ENCODE assay signal across 9 mouse cellular contexts in genomic region chr5:106458477-106459119, GRCm38 (mm10). TPM values are rescaled to one million over a fixed set of nuclear protein-coding genes. Genes with fewer than 3 reads are reported as not detected.
DNase-seq lines count a peak whose midpoint lies in the region; ATAC-seq and TF ChIP-seq lines count a peak whose summit lies in the region.
"Had no signal": no experiment of that assay in that cellular context is flagged by ENCODE, and none has a peak within 500 bp of the region (broad histone marks: within the 10 kb centered on the region; RNA-seq: fewer than 3 reads in every experiment).

No protein-coding gene starts in this region.

- ATAC-seq in forebrain, embryonic 11.5 days (replicated peaks; ENCODE audit: low FRiP score): peak; percentile 87
- peak; percentile 64; the same call in 1 of the 2 replicates for ATAC-seq in limb, embryonic 12.5 days (ENCODE audit: insufficient number of reproducible peaks, insufficient read depth, low FRiP score, low TSS enrichment, low read depth)

- H3K4me3 ChIP-seq in forebrain, embryonic 11.5 days (ENCODE audit: low read depth, low read length): peak overlapping the region; percentile 54
- peak overlapping the region; percentile 53 for H3K4me3 ChIP-seq in limb, embryonic 12.5 days (replicated peaks)
- H3K4me3 ChIP-seq in small intestine, adult 2 months (ENCODE audit: low read depth, low read length): peak overlapping the region; percentile 38

- H3K4me1 ChIP-seq in forebrain, embryonic 11.5 days (replicated peaks; ENCODE audit: control insufficient read depth, insufficient read depth, low read length): peaks cover 20% of the 10 kb centered on the region; the same call in 1 of the 2 replicates
- peaks cover 22% of the 10 kb centered on the region for H3K4me1 ChIP-seq in limb, embryonic 12.5 days (replicated peaks)
- H3K4me1 ChIP-seq in small intestine, adult 2 months (ENCODE audit: control insufficient read depth, insufficient read depth, insufficient read length, low read length): peaks cover 5% of the 10 kb centered on the region

- no peak overlapping the region for H3K27ac ChIP-seq in forebrain, embryonic 11.5 days (ENCODE audit: low read depth, low read length)
- H3K27ac ChIP-seq in limb, embryonic 12.5 days: no peak overlapping the region
- no peak overlapping the region for H3K27ac ChIP-seq in small intestine, adult 2 months (ENCODE audit: insufficient read depth, low read depth, low read length)

- under 1% methylated on average over 66 of the region's 68 CpGs for WGBS in forebrain, embryonic 11.5 days
- WGBS in limb, embryonic 12.5 days: under 1% methylated on average over 66 of the region's 68 CpGs
- WGBS in small intestine, adult 2 months: 2% methylated on average over 52 of the region's 68 CpGs

- peak overlapping the region; percentile 59 for H3K9ac ChIP-seq in forebrain, embryonic 11.5 days (ENCODE audit: low read length)
- peak overlapping the region; percentile 34 for H3K9ac ChIP-seq in limb, embryonic 12.5 days (replicated peaks)

- H3K9me3 ChIP-seq in forebrain, embryonic 11.5 days (ENCODE audit: control insufficient read depth, low read length): no peaks in the 10 kb centered on the region
- no peaks in the 10 kb centered on the region for H3K9me3 ChIP-seq in limb, embryonic 12.5 days

- H3K36me3 ChIP-seq in forebrain, embryonic 11.5 days (ENCODE audit: control insufficient read depth, insufficient read depth, low read length): no peaks in the 10 kb centered on the region
- no peaks in the 10 kb centered on the region for H3K36me3 ChIP-seq in limb, embryonic 12.5 days
- H3K36me3 ChIP-seq in small intestine, adult 2 months (ENCODE audit: control insufficient read depth, insufficient read depth, low read length): no peaks in the 10 kb centered on the region

- TF ChIP-seq POLR2A in small intestine, adult 2 months (IDR thresholded peaks at IDR 0.05; ENCODE audit: low read depth, low read length): no peak

- peak overlapping the region; percentile 94 for H3K4me2 ChIP-seq in forebrain, embryonic 11.5 days (ENCODE audit: low read depth, low read length, severe bottlenecking)
- peak overlapping the region; percentile 94 for H3K4me2 ChIP-seq in limb, embryonic 12.5 days

- DNase-seq in kidney, adult 18-20 months: peak; percentile 12
- no peak for DNase-seq in kidney, postnatal 36 days
- peak; percentile 88 for DNase-seq in brain, adult 2 months (ENCODE audit: low read depth, low spot score)
- DNase-seq in forebrain, embryonic 11.5 days (ENCODE audit: low spot score): peak; percentile 86
- DNase-seq in left cerebral cortex, postnatal 36 days (ENCODE audit: low spot score in 2 of 2): no peak
- no peak for DNase-seq in lung, adult 18-20 months

- intact Hi-C loops in left cerebral cortex, postnatal 36 days (cut with DNase I): loop anchor here (5.0 kb wide), 2 partner anchors 114 to 1264 kb away; no protein-coding TSS in a partner anchor

- H3K27me3 ChIP-seq in forebrain, embryonic 11.5 days (ENCODE audit: control insufficient read depth, insufficient read depth, low read length): peaks cover 88% of the 10 kb centered on the region
- H3K27me3 ChIP-seq in limb, embryonic 12.5 days: peaks cover 96% of the 10 kb centered on the region
- peaks cover 79% of the 10 kb centered on the region for H3K27me3 ChIP-seq in small intestine, adult 2 months (ENCODE audit: control insufficient read depth, insufficient read depth, low read length)

- no peak for TF ChIP-seq CTCF in small intestine, adult 2 months (IDR thresholded peaks at IDR 0.05; ENCODE audit: extremely low read depth, insufficient read length, insufficient replicate concordance, low read depth, low read length)

RNA-seq across cellular contexts. Expression of gene Barhl2, which starts 0.6 kb away (rescaled TPM):
- 7.0 and 7.9 TPM in 2 replicates for polyA plus RNA-seq in forebrain, embryonic 11.5 days (2014; fragmentation: Nextera tagmentation; extraction: Ambion mirVana)
- polyA plus RNA-seq in limb, embryonic 12.5 days (2016; fragmentation: Nextera tagmentation; extraction: Ambion mirVana): not detected in 2 replicates
- polyA plus RNA-seq in small intestine, adult 2 months (2012; rRNA removed): not detected in 2 replicates
- total RNA-seq in left cerebral cortex, postnatal 36 days (2021): 1 to 10 TPM in 1 of 2 experiments, under 1 TPM in 1; 0.62 to 1.2 TPM
- total RNA-seq: hematopoietic stem cell, adult 5-6 weeks had no signal

Comparison
In these comparisons a context has a peak if more than half of its experiments do, and no peak if none do; other contexts are left out.
1. DNase-seq: peak in kidney, adult 18-20 months (single experiment), brain, adult 2 months (single experiment) and forebrain, embryonic 11.5 days (single experiment); none in kidney, postnatal 36 days (0 of 2), left cerebral cortex, postnatal 36 days (0 of 2) and lung, adult 18-20 months (0 of 2).
2. Peak in every context shown above with its lines, with median percentiles within 50 percentile points of each other: H3K4me3 ChIP-seq.